In the genomic region with DNA sequence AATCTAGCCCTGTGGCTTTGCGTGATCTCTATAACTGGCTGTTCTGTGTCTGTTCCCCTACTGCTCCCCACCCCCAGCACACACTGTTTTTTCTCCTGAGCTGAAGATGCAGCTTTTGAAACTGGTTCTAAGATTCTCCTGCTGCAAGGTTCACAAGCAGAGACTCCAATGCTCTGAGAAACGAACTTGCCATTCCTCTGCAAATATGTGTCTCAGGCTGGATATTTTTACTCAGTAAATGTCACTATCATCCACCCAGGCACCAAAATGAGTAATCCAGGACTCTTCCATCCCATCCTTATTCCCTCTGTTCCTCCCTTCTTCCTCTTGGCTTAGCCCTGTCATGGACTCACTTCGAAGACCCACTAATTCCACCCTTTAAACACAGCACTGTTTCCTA, we compare ENCODE assay signal across 22 mouse cellular contexts.
DNase-seq lines count a peak whose midpoint lies in the region; ATAC-seq lines count a peak whose summit lies in the region.
"Had no signal": no experiment of that assay in that cellular context is flagged by ENCODE, and none has a peak within 500 bp of the region (broad histone marks: within the 10 kb centered on the region; RNA-seq: fewer than 3 reads in every experiment).

No protein-coding gene starts in this region.

- no peaks in the 10 kb centered on the region for H3K4me1 ChIP-seq in kidney, embryonic 14.5 days (ENCODE audit: control insufficient read depth, insufficient read depth, low read length)
- H3K4me1 ChIP-seq in hindbrain, embryonic 11.5 days (replicated peaks; ENCODE audit: control insufficient read depth, insufficient read depth, low read length): no peaks in the 10 kb centered on the region

- H3K27me3 ChIP-seq in kidney, embryonic 14.5 days (ENCODE audit: control insufficient read depth, insufficient read depth, low read length): no peaks in the 10 kb centered on the region
- no peaks in the 10 kb centered on the region for H3K27me3 ChIP-seq in hindbrain, embryonic 11.5 days (ENCODE audit: control insufficient read depth, insufficient read depth, low read length)
- H3K27me3 ChIP-seq: Patski had no signal

- no peaks in the 10 kb centered on the region for H3K9me3 ChIP-seq in kidney, embryonic 14.5 days (ENCODE audit: control insufficient read depth, low read length)
- H3K9me3 ChIP-seq in hindbrain, embryonic 11.5 days (ENCODE audit: control insufficient read depth, low read length): no peaks in the 10 kb centered on the region

- 96% methylated on average over 3 of the region's 3 CpGs for WGBS in kidney, embryonic 14.5 days
- WGBS in hindbrain, embryonic 11.5 days: 85% methylated on average over 3 of the region's 3 CpGs

- no peak overlapping the region for H3K9ac ChIP-seq in kidney, embryonic 14.5 days (ENCODE audit: low read depth, low read length)
- H3K9ac ChIP-seq in hindbrain, embryonic 11.5 days (ENCODE audit: low read depth, low read length): no peak overlapping the region

- H3K4me3 ChIP-seq in kidney, embryonic 14.5 days (ENCODE audit: low read length): no peak overlapping the region
- no peak overlapping the region for H3K4me3 ChIP-seq in hindbrain, embryonic 11.5 days (ENCODE audit: low read depth, low read length)

- no peaks in the 10 kb centered on the region for H3K36me3 ChIP-seq in kidney, embryonic 14.5 days (ENCODE audit: control insufficient read depth, insufficient read depth, low read length)
- no peaks in the 10 kb centered on the region for H3K36me3 ChIP-seq in hindbrain, embryonic 11.5 days (ENCODE audit: control insufficient read depth, insufficient read depth, low read length)
- H3K36me3 ChIP-seq: G1E had no signal

- no peak overlapping the region for H3K27ac ChIP-seq in kidney, embryonic 14.5 days (ENCODE audit: low read depth, low read length)
- H3K27ac ChIP-seq in hindbrain, embryonic 11.5 days (ENCODE audit: low read depth, low read length): no peak overlapping the region

- DNase-seq in frontal cortex, postnatal 14 days (ENCODE audit: low spot score in 2 of 2): no peak
- DNase-seq in right cerebral cortex, adult 18-20 months: peak; percentile 6
- DNase-seq in right cerebral cortex, postnatal 10 days (ENCODE audit: low spot score in 2 of 2): no peak
- DNase-seq in brain, adult 2 months (ENCODE audit: low read depth, low spot score): peak; percentile 54
- peak; percentile 8 for DNase-seq in telencephalon, adult 2 months (ENCODE audit: low read depth, low spot score)
- DNase-seq in hindbrain, embryonic 11.5 days (ENCODE audit: low spot score): no peak
- DNase-seq: adrenal gland, adult 2 months; adrenal gland, adult 8-10 months; adrenal gland, postnatal 10 days; adrenal gland, postnatal 14 days; adrenal gland, postnatal 25 days; adrenal gland, postnatal 36 days; B cell, adult 2 months; cerebellum, adult 11 months; cerebellum, adult 11-12 months; cerebellum, adult 18-20 months had no signal

- peak; percentile 75 for ATAC-seq in frontal cortex, adult (ENCODE audit: low TSS enrichment)
- no peak for ATAC-seq in kidney, embryonic 14.5 days (ENCODE audit: low FRiP score, low TSS enrichment)
- ATAC-seq in hindbrain, embryonic 11.5 days (ENCODE audit: low FRiP score): no peak
- ATAC-seq: activated CD4-positive, CD25-positive, alpha-beta regulatory T cell, adult 4 months; CD4-positive, CD25-positive, alpha-beta regulatory T cell, adult 4 months; Patski had no signal

- H3K4me2 ChIP-seq in kidney, embryonic 14.5 days (replicated peaks; ENCODE audit: low read depth, low read length): no peak overlapping the region
- H3K4me2 ChIP-seq in hindbrain, embryonic 11.5 days (replicated peaks; ENCODE audit: low read depth, low read length): no peak overlapping the region

Comparison
In these comparisons a context has a peak if more than half of its experiments do, and no peak if none do; other contexts are left out.
1. DNase-seq: peak in right cerebral cortex, adult 18-20 months (single experiment), brain, adult 2 months (single experiment) and telencephalon, adult 2 months (single experiment); none in frontal cortex, postnatal 14 days (0 of 2), right cerebral cortex, postnatal 10 days (0 of 2) and hindbrain, embryonic 11.5 days (single experiment).